Mouse (Mus musculus): ENCODE results near the gene Vmn2r16. TPM values are rescaled to one million over a fixed set of nuclear protein-coding genes. Genes with fewer than 3 reads are reported as not detected.

Vmn2r16 gene
- total RNA-seq (2021) = not detected
- long read RNA-seq = 0 reads

- no peak for DNase-seq (ENCODE audit: low spot score in 2 of 2)
Observed at GRCm38 (mm10) chr5:109329862-109330261, at the start of gene Vmn2r16. Gene Vmn2r16, plus strand, starts transcription at chr5:109330162.

GRCm38 (mm10) chr5:109294655-109295054, 35.3 kb upstream of the Vmn2r16 start:
- no peak for DNase-seq (ENCODE audit: low spot score in 2 of 2)

GRCm38 (mm10) chr5:109297544-109297943, 32.4 kb upstream of the Vmn2r16 start, which contains the start of gene Vmn2r15:
Gene Vmn2r15, minus strand, starts transcription at chr5:109297644.
- no peak for DNase-seq (ENCODE audit: low spot score in 2 of 2)

GRCm38 (mm10) chr5:109419388-109419787, 89.4 kb downstream of the Vmn2r16 start, which contains the start of gene Vmn2r17:
Gene Vmn2r17, plus strand, starts transcription at chr5:109419688.
- DNase-seq (ENCODE audit: low spot score in 2 of 2) = no peak

Other genes with a start within 250 kb of the Vmn2r16 start
- not detected for gene Vmn2r12, start 232.2 kb upstream of the Vmn2r16 start, total RNA-seq (2021)
- gene Vmn2r13, start 138.0 kb upstream of the Vmn2r16 start, total RNA-seq (2021) = not detected
- gene Vmn2r14, start 105.5 kb upstream of the Vmn2r16 start, total RNA-seq (2021) = not detected
- gene Vmn2r15, start 32.5 kb upstream of the Vmn2r16 start, total RNA-seq (2021) = not detected
- gene Vmn2r17, start 89.5 kb downstream of the Vmn2r16 start, total RNA-seq (2021) = not detected
- 10 to 100 TPM; 33.3 to 43.0 TPM for gene Crlf2, start 228.8 kb downstream of the Vmn2r16 start, total RNA-seq (2021)